Mouse (Mus musculus): ENCODE data around the gene Unc50. TPM values are rescaled to one million over a fixed set of nuclear protein-coding genes. Genes with fewer than 3 reads are reported as not detected.

The Unc50 gene
- 43.4 and 113 TPM in 2 replicates for polyA plus RNA-seq (2012; rRNA removed)

DNA sequence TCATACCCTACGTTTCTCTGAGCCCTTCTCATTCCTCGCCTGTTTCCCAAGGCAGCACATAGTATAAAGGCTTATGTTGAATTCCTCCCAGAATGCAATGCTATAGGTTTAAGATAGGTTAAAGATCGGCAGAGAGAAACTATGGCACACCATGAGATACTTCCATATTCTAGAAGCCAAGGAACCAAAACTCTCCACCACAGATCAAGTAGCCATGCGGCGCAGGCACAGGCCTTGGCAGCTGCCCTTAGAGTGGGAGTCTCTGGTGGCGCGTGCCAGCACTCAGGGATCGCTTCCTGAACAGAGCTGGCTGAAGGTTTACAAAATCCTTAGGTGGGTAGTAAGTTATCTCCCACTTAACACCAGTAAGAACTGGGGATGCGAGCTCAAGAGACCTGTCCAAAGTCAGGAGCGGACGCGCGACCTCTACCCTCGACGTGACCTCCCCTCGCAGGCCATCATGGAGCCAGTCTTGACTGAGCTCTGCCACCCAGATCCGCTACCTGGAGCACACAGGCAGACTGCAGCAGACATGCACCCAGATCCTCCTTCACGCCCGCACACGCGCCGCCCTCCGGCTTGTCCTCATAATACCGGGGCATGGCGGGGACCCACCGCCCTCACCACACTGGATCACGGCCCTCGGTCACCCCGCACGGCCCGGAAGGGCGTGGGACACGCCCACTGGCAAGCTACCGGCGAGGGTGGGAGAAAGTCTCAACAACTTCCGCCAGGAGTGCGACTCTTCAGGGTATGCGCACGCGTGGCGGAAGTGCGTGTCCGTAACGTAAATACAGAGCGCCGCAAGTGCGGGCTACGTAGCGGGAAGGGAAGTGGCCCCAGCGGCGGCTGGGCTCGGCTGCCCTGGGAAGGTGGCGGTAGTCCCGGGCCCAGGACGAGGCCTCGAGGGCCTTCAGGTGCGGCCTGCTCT is at the start of gene Unc50, which contains the start of gene Coa5:
Unc50 (plus strand) TSS at position 774 of the 931 bp plus-strand sequence.
Coa5 (minus strand) TSS at position 738 of the 931 bp plus-strand sequence.

Other genes starting within 250 kb of the Unc50 start
- not detected in 2 replicates for gene Cnga3, start 215.7 kb upstream of the Unc50 start, polyA plus RNA-seq (2012; rRNA removed)
- gene Inpp4a, start 130.3 kb upstream of the Unc50 start, polyA plus RNA-seq (2012; rRNA removed), result 32.0 and 32.9 TPM in 2 replicates
- 33.7 and 37.3 TPM in 2 replicates for gene Coa5, start within 50 bp of the Unc50 start, polyA plus RNA-seq (2012; rRNA removed)
- 2.9 TPM in 2 replicates for gene Mgat4a, start 110.9 kb downstream of the Unc50 start, polyA plus RNA-seq (2012; rRNA removed)